Mouse (Mus musculus) inflammation-experienced regulatory T-cells, adult 6 months (primary cell): ENCODE measurements around the gene Ppfia4. TPM values are rescaled to one million over a fixed set of nuclear protein-coding genes. Genes with fewer than 3 reads are reported as not detected.

Experiments
- ATAC-seq: one replicate; pipeline ENCODE4 v1.8.0; 2017
- polyA plus RNA-seq, 3 experiments: library from polyadenylated mRNA; unstranded; fragments of 100-300 nt; shearing (Covaris generic); gene quantifications; one replicate each; pipeline ENCODE4 v1.2.1; 2017

The Ppfia4 gene
- polyA plus RNA-seq, 3 experiments from 2014 or later = 0.24 to 1.4 TPM; not detected in 1

DNA sequence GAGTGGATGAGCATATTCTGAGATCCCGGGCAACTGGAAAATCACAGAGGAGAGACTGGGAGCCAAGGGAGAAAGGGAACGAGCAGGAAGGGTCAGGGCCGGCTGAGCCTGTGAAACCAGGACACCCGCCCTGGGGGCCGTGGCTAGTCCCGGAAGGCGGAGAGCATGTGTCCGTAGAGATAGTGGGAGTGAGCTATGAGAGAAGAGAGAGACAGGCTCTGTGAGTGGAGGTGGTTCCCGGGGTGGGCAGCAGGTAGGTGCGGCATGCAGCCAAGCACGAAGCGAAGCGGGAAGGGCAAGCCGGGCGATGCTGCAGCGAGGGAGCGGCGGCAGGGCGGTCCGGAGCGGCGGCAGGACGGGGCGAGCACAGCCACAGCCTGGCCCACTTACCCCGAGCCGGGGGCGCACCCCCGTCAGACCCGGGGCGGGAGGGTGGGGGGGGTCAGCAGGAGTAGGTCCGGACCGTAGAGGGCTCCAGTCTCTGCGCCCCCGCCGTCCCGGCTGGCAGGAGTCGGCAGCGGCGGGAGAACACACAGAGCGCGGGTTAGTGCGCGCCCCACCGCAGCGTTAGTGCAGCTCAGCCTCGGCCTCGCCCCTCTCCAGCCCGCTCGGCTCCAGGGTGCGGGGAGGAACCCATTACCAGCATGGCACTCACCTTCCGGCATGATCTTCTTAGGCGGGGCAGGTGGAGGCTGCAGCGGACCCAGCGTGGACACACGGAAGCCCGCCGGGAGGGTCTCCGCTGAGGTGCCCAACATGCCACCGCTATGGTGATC, 33.9 kb downstream of the Ppfia4 start:
- no peak for ATAC-seq

DNA sequence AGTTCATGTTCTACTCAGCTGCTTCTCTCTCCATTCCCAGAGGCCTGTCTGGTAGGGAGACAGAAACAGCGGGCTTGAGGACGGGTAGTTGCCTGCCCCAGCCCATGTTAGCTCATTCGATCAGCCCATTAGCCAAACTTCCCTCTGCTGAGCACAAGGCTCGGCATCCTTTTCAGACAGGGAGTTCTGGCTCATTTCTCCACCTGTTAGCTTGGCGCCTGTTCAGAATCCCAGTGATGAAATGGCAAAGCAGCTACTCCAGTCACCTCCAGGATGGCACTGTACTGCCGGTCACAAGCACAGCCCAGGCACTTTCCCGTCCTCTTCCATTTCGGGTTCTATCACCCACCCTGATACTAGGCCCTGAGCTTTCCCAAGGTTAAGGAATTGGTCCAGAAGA, 35.5 kb downstream of the Ppfia4 start:
- no peak for ATAC-seq

DNA sequence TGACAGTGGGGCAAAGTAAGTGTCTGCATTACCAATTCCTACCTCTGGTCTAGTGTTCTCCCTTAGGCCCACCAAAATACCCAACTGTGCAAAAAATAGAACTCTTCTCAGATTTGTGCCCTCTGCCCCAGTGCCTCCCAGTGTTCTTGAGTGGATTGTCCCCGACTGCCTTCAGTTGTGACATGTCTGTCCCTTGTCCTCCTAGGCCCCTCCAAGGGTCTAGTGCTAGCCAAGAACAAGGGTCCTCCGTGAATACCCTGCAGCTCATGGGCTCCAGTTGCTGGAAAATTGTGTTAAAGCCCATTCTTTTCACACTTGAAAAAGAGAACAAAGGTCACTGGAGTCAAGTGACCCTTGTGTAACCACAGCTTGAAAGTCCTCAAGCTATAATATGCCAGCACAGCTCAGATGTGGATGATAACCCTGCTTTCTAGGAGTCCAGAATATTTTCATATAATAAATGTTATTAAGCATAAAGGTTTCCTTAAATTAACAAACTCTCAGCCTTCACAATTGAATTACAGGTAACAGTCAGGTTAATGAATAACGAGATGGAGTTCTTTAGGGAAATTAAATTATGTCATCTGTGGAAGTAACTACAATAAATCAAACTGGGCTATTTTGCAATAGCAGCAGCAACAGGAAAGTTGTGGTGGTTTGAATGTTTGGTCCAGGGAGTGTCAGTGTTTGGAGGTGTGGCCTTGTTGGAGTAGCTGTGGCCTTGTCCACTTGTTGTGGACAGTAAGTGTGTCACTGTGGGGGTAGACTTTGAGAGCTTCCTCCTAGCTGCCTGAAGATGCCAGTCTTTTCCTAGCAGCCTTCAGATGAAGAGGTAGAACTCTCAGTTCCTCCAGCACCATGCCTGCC, 38.8 kb downstream of the Ppfia4 start:
- no peak for ATAC-seq

DNA sequence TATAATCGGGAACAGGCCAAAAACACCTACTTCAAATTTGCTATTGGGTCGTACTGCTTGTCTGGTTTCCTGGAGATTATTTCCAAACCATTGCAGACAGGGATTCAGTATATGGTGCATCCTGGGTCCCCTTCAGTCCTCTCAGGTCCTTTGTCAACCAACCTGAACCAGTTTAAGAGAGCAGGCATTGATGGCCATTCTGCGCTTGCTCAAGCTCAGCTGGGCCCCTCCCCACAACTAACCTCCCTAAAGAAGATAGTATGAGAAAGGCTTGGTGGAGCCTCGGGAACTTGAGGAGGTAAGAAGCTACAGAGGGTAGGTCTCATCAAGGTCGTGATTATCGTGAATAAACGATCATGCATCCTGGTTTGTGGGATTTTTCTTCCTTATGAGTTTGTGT, 39.5 kb downstream of the Ppfia4 start:
- ATAC-seq = no peak

DNA sequence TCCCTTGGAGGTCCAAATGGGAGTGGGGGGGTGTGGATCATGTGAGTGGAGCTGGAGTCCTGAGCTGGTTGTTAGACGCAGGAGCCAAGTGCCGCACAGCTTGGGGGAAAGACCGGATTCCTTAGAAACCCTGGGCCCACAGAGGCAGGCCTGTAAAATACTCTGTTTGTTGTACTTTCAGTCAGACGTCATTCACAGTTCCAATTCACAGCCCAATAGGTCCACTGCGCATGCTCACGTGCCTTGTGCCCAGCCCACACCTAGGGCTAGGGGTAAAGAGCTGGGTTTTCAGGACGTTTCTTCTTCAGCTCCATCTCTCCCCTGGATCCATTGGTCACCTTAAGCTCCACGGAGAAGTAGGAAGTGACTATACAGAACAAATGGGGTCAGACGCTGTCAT, 40.1 kb downstream of the Ppfia4 start:
- no peak for ATAC-seq

DNA sequence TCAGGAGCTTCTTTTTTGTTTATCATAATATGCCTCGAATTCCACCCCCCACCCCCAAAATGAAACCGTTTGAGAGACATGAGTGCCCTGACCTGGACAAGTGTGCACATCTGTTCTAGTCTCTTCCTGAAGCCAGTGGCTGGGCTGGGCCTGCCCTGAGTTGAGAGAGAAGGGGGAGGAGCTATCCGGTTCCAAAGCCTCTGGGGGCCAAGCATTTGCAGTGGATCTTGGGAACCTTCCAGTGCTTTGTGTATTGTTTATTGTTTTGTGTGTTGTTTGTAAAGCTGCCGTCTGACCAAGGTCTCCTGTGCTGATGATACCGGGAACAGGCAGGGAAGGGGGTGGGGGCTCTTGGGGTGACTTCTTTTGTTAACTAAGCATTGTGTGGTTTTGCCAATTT, 40.7 kb downstream of the Ppfia4 start:
- ATAC-seq = no peak

DNA sequence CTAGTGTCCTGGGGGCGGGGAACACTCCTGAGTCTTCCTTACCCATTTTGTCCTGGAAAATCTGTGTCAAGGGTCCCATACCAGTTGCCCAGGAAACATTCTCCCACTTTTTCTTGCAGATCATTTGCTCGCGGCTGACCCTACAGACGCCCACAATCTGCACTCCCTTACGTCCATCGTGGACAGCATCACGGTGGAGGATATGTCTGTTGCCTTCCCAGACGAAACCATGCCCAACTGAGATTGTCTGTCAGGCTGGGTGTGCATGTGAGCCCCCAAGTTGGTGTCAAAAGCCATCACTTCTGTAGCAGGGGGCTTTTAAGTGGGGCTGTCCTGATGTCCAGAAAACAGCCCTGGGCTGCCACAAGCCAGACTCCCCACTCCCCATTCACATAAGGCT, 41.2 kb downstream of the Ppfia4 start:
- ATAC-seq = no peak

DNA sequence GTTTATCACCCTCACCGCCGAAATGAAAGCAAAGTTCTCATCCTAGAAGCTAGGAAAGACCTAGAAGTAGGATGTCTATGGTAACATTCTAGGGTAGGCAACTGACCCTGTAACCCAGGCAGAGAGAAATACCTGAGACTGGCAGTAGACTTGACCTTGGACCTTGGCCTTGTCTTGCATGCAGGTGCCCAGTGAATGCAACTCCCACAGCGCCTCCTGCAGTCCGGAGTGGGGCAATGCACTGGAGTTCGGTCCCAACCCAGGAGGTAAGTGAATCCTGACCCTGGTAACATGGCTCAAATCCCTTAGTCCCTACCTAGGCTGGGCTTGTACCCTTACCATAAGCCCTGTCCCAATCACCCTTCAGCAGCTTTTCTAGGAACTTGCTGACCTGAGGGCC, 41.8 kb downstream of the Ppfia4 start:
- ATAC-seq = no peak

DNA sequence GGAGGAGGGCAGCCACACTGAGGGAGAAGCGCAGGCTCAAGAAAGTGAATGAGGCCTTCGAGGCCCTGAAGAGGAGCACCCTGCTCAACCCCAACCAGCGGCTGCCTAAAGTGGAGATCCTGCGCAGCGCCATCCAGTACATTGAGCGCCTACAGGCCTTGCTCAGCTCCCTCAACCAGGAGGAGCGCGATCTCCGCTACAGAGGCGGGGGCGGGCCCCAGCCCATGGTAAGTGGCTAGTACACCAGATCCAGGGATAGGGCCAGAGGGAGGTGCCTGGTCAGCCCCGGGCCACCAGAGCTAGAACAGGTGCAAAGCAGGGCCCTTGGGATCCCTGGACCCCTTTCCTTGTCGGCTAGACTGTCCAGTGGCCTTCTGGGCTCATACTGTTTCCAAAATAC, 42.4 kb downstream of the Ppfia4 start:
- ATAC-seq = no peak

DNA sequence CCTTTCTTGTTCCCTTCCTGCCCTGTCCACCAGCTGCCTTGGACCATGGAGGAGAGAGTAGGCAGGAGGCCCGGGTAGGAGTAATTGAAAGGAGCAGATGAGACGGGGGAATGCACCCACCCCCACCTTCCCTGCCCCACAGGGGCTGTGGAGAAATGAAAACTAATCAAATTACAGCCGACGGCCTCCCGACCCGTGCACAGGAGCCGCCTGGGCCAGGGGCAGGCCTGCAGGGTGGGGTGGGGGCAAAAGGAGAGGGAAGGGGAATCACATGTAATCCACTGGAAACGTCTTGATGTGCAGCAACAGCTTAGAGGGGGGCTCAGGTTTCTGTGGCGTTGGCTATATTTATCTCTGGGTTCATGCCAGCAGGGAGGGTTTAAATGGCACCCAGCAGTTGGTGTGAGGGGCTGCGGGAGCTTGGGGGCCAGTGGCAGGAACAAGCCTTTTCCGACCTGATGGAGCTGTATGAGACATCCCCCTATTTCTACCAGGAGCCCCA, 43.1 kb downstream of the Ppfia4 start, which contains the start of gene Myog:
Gene Myog, plus strand, starts transcription at position 392 of the 502 bp plus-strand sequence.
- ATAC-seq = no peak

DNA sequence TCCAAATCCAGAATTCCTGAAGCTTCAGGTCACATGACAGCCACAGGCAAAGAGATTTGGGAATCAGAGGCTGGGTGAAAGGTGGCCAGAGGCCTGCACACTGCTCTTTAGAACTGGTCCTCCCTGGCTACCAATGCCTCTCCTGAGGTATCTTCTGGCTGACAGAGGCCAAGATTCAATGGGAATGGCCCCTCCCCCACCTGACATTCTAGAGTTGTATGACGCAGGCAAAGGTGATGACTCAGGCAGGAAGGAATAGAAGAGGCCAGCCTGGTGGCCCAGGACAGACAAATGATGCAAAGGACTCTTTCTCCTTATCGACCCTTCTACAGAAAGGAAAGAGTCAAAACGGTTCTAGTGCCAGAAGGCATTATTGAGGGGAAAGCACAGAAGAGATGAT, 44.5 kb downstream of the Ppfia4 start:
- ATAC-seq = no peak

DNA sequence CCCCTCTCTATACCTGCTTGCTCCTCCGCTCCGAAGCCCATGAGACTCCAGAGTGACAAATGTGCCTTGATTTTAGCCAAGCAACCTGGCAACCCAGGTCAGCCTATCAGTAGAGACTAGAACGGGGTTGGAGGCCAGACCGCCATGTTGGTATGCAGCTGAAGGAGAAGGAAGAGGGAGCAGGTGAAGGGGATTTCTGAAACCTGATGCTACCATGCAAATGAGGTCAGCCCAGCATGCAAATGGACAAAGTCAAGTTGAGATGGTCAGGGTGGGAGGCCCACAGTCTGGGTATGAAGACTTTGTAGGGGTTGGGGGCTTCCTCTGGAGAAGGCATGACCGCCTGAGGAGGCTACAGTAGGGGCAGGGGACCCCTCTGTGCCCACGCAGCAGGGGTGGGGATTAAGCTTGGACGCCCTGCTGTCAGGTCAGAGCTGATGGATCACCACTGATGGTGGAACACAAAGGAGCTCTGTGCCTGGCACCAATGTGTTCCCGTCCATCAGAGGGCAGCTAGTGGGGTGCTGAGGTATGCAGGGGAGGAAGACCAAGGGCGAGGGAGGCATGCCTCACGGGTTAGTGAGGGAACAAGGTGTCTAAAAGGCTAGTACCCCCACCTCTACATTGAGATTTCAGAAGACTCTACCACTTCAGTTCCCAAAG, 47.1 kb downstream of the Ppfia4 start:
- ATAC-seq = no peak

DNA sequence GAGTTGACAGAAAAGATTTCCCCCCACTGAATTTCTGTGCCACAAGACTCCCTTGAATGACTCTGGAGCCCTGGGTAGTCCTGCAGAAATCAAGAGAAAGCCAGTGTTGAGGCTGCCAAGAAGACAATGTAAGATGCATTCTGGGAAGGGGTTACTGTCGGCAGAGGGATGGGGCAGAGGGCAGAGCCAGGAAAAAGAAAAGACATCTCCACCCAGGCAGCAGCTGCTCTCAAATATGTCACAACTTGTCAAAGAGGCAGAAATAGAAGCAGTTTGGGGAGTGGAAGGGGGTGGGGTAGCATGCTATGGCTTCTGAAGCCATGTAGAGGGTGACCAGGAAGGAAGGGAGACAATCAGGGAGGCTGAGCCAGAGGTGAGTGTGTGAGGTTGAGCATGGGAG, 49.6 kb downstream of the Ppfia4 start:
- ATAC-seq = no peak

DNA sequence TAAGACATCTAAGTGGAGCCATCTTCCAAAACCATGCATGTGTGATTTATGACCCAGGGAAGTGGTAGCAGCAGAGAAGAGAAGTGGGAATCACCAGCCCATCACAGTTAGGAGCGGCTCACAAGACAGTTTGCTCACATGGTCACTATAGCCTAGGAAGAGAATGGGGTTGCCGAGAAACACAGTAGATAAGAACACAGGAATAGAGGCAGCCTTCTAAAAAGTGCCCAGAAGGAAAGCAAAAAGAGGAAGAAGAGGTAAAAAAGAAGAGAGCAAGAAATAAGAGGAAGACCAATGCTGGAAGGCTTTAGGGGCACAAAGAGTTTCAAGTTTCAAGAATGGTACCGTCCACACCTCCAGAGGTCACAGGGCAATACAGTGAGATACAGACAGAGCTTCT, 50.4 kb downstream of the Ppfia4 start:
- ATAC-seq = no peak

DNA sequence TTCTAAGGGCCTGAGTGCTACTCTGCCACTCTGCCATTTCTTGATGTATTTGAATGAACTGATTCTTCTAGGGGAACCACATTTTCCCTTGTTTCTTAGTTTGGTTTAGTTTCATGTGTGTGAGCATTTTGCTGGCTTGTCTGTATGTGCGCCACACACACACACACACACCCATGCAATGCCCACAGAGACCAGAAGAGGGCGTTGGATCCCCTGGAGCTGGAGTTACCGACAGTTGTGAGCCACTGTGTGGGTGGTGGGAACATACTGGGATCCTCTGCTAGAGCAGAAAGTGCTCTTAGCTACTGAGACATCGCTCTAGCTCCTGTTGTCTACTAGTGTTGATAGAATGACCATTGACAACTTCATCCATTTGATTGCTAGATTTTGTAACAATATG, 51.2 kb downstream of the Ppfia4 start:
- ATAC-seq = no peak

DNA sequence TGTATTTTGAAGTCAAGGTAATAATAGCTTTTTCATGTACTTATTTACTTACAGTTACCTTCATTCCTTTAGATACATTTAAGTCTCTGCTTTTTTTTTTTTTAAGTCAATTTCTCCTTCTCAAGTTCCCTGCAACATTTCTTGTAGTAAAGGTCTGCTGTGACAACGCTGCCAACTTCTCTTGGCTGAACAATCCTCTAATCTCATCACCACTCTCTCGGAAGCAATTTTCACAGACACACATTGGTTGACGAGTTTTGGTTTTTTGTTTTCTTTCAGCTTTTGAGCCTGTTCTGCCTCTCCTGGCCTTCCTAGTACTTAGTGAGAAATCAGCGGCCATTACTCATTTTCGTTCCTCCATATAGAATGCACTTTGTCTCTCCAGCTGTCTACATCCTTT, 52.6 kb downstream of the Ppfia4 start:
- ATAC-seq = no peak

DNA sequence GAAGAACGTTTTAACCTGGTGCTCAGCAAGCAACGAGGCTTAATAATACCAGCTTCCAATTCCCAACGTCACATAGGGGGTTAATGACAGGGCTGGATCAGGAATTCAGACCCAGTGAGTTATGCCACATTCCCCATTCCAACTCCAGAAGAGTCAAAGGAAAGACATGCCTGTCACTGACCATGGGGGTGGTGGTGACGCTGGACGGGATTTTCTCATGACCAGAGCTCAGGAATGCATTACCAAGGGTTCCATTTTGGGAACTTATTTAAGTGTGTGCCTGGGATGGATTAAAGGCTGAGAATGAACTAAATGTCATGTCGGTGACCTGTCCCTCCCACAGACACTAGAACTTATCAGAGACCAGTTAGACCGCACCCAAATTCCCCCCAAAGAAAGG, 55.9 kb downstream of the Ppfia4 start:
- no peak for ATAC-seq

DNA sequence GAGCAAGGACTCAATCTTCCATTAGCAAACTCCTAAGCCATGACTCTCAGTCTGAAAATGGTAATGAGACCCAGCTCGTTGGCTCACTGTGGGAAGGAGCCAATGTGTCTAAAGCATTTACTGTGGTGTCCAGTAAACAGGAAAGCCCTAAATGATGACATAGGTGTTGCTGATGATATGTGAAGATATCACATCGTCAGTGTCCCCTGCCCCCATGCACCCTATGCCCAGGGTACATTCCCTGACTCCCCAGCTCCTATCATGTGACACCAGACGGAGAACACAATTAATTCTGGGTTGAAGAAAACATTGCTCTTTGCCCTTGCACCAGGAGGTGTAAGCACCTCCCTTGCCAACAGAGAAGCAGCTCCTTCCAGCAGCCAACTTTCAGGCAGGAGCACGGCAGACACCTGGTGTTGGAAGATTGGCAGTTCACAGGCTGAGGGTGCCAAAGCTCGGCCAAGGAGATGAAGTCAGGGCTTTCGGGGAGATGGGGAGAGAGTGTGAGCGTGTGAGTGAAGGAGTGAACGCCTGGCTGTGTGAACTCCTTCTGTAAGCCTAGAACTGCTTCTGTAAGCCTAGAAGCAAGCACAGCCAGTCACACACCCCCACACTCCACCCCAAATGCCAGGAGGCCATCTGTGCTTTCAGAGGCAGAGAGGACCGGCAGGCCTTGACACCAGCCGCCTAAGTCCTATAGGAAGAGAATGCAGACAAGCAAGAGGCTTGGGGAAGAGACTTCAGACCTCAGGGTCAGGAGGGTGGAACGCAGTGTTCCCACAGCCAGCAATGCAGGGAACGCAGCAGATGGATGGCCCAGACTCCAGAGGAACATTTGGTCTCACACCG, 56.9 kb downstream of the Ppfia4 start:
- ATAC-seq = no peak

DNA sequence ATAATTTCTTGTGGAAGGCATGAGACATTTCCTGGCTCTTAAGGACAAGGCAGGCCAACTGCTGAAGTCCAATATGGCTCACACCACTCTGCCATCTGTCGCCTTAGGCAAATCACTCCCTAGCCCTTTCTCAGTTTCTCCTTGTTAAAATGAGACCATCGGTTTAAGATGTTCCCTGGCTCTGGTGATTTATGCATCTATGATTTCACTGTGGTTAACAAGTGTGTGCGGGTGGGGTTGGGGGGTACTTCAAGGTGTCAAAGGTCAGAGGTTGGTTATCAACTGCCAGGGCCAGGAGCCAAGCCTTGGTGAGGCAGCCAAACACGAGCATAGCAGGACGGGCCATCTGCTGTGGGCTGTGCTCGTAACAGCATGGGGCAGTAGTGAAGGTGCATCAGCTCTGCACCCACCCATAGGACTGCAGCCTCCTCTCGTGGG, 58.2 kb downstream of the Ppfia4 start:
- no peak for ATAC-seq

DNA sequence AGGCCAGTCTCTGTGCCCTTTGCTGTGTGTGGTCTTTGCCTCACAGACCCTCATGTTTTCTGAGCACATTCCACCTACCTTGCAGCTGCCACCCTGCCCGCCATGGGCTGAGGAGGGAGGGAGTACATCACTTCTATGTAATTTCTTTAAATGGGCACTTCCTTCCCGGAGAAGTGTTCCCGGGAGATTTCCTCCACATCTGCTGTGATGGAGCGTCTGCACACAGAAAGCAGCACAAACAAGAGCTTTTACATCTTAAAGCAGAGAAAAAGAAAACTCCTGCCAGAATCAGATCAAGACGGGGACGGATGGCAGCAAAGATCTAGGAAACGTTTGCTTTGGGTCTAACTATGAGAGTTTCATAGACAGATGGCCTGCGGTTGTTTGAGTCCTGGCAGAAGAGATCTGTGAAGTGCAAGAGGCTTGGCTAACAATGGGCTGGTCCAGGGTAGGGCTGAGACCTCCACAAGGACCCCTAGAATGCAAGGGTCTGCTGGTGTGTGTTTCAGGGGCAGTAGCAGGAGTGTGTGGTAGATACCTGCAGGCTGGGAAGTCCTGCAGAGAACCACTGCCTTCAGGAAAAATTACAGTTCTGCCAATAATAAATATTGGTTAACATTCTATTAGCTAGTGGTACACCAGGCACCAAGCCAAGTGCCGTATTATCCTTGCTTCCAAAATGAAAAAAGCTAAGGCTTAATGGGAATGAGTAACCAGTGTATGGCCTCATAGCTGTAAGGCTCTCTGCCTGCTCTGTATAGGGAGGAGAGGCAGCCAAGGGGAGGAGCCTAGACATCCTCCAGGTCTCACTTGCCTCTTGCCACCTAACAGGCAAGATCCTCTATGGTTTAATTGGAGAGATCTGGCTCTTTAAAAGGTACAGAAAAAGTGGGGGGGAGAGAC, 59.0 kb downstream of the Ppfia4 start:
- ATAC-seq = no peak

DNA sequence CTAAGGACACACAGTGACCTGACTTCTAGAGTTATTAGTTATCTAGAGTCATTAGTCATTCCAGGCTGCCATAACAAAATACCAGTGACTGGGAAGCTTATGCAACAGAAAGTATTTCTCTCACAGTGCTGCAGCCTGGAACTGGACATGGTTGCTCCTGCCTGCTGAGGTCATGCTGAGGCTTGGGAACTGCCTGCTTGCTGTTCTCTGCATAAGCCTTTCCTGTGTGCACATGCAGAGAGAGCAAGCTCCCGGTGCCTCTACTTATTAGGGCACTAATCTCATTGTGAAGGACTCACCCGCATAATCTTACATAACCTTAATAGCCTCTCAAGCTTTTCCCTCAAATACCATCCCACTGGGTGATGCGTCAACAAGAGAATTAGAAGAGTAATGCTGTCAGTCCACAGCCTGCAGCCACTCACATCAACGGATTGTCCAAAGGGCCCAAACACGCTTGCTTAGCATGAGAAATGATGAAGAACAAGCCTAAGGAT, 59.9 kb downstream of the Ppfia4 start:
- ATAC-seq = no peak
